Mouse (Mus musculus) E14TG2a.4 (cell line): ENCODE data around the gene Rdh16f1.
"Not testable (repeated sequence)": the region's sequence is repeated elsewhere in the genome, so short reads cannot be mapped to it uniquely, and the experiment has no call there.

Experiments used
- H3K27me3 ChIP-seq: 2 replicates; pipeline ENCODE4 v1.6.1; 2014; ENCODE audit warnings: low read length, control low read depth; ENCODE audit not compliant: insufficient read depth
- H3K36me3 ChIP-seq: 2 replicates; pipeline ENCODE4 v1.6.1; 2014; ENCODE audit warnings: low read length, control low read depth; ENCODE audit not compliant: insufficient read depth
- H3K4me1 ChIP-seq: replicated peaks from 2 replicates; pipeline ENCODE4 v1.6.1; 2014; ENCODE audit warnings: low read depth, low read length, control low read depth
- H3K4me3 ChIP-seq: replicated peaks from 2 replicates; pipeline ENCODE4 v1.5.1; 2014; ENCODE audit warnings: mild to moderate bottlenecking, low read length
- H3K9me3 ChIP-seq: 2 replicates; pipeline ENCODE4 v1.6.1; 2014; ENCODE audit warnings: low read length, control low read depth
- CTCF ChIP-seq: conservative IDR thresholded peaks from 2 replicates; pipeline ENCODE4 v1.5.1; 2014; ENCODE audit warnings: low read length
- NANOG ChIP-seq: IDR thresholded peaks from 2 replicates; pipeline ENCODE4 v1.6.1; 2014; ENCODE audit warnings: borderline replicate concordance, low read length, mixed read lengths
- POU5F1 ChIP-seq: IDR thresholded peaks from 2 replicates; pipeline ENCODE4 v1.6.1; 2014; ENCODE audit warnings: low read length, borderline replicate concordance

Gene Rdh16f1

DNA sequence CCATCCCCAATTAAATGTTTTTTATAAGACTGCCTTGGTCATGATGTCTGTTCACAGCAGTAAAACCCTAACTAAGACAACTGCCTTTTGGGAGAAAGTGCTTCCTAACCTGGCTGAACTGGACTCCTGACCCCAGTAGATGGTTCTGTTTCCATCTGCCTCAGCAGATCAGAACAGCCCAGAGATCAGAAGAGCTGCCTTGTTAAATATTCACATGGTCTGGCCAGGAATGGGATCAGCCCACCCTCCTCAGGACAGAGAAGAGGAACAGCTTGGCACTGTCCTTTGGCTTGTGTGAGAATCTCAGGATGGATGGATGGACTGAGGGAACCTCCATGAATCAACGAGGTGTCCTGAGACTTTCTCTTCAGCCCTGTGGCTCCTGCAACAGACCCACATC is 39.7 kb downstream of the Rdh16f1 start:
- Histone ChIP-seq H3K4me3 (no peak overlapping the region), H3K36me3 (no peaks in the 10 kb centered on the region), H3K27me3 (no peaks in the 10 kb centered on the region), H3K9me3 (peaks cover 22% of the 10 kb centered on the region), H3K4me1 (no peaks in the 10 kb centered on the region)
- no peak for TF ChIP-seq NANOG
- TF ChIP-seq CTCF = no peak
- TF ChIP-seq POU5F1 = no peak

DNA sequence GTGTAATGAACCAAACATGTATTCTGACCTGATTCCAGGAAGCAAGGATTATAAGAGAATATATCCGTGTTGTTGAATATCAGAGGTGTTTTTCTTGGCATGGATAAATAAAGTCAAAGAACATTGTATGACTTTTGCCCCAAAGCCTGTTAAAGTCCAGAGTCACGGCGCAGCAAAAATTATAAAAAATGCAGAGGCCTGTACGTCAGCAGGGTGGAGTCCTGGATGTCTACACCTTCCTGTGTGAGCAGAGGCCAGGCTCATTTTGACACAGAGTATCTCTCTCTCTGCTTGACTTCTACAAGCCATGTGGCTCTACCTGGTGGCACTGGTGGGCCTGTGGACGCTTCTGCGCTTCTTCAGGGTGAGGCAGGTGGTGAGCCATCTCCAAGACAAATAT is 41.3 kb downstream of the Rdh16f1 start, which contains the start of gene Rdh16:
TSS of gene Rdh16 (plus strand) at position 262 of the 400 bp plus-strand sequence.
- no peak within 1 kb of the TSS for H3K4me3 ChIP-seq
- peaks cover 13% of the 10 kb centered on the region for H3K9me3 ChIP-seq
- no peaks in the 10 kb centered on the region for H3K4me1 ChIP-seq
- TF ChIP-seq NANOG (no peak), CTCF (no peak)
- H3K27me3 ChIP-seq = no peaks in the 10 kb centered on the region
- H3K36me3 ChIP-seq = no peaks in the 10 kb centered on the region

DNA sequence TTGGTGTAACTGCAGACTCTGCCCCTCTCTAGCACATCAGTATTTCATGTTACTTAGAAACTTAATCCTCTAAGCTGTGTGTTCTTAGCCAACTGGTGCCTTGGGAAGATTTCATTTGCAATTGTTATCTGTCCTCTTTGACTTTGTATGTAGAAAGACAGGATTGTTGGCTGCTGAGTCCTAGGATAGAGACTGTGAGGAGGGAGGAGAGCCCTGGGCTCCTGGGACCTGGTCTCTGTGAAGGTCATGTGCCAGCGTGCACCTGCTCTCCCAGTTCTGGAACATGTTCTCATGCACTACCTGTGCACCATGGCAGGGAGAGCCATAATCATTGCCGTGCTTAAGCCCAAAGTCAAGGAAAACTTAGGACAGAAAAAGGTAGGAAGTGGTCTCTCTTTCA is 42.0 kb downstream of the Rdh16f1 start:
- no peak for TF ChIP-seq NANOG
- no peak for TF ChIP-seq CTCF
- TF ChIP-seq POU5F1 = no peak
- H3K4me3 ChIP-seq = no peak overlapping the region
- no peaks in the 10 kb centered on the region for H3K27me3 ChIP-seq
- H3K4me1 ChIP-seq = no peaks in the 10 kb centered on the region
- H3K9me3 ChIP-seq = peaks cover 6% of the 10 kb centered on the region
- no peaks in the 10 kb centered on the region for H3K36me3 ChIP-seq

DNA sequence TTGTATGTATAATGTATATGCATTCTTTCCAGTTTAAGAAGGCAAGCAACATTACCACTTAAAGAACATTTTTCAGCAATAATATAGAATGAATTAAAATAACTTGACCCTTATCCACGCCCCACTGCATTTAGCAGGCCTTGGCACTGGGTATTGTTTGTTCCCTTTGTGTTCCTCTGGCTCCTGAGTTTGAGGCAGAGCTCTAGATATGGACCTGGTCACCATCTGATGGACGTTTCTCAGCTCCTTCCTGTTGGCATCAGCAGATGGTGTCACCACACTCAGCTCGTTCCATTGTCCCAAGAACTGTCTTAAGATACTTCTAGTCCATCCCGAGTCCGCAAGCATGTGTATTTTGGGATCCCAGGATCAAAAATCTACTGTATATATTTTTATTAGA is 42.6 kb downstream of the Rdh16f1 start:
- Histone ChIP-seq H3K36me3 (no peaks in the 10 kb centered on the region), H3K9me3 (peaks cover 3% of the 10 kb centered on the region; the same call in 1 of the 2 replicates), H3K4me1 (no peaks in the 10 kb centered on the region), H3K27me3 (no peaks in the 10 kb centered on the region), H3K4me3 (no peak overlapping the region)
- no peak for TF ChIP-seq NANOG
- no peak for TF ChIP-seq CTCF
- no peak for TF ChIP-seq POU5F1

DNA sequence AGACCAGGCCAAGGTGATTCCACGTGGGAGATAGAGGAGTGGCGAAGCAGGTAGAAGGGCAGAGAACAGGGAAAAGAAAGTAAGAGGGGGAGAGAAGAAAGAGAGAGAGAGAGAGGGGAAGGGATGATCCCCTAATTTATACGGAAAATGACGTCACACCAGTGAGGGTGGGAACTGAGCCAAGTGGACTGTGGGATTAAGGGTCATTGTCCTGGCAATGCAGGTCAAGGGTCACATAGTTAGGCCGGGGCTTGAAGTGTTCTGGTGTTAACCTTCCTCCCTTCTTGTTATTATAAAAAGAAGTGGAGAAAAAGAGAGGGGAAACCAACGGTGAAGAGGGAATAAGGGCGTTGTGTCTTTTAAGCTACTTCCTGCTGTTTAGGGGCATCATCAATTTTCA is 44.8 kb downstream of the Rdh16f1 start:
- Histone ChIP-seq H3K9me3 (no peaks in the 10 kb centered on the region), H3K27me3 (no peaks in the 10 kb centered on the region), H3K4me3 (no peak overlapping the region), H3K4me1 (no peaks in the 10 kb centered on the region), H3K36me3 (no peaks in the 10 kb centered on the region)
- TF ChIP-seq CTCF (no peak), NANOG (no peak), POU5F1 (no peak)

DNA sequence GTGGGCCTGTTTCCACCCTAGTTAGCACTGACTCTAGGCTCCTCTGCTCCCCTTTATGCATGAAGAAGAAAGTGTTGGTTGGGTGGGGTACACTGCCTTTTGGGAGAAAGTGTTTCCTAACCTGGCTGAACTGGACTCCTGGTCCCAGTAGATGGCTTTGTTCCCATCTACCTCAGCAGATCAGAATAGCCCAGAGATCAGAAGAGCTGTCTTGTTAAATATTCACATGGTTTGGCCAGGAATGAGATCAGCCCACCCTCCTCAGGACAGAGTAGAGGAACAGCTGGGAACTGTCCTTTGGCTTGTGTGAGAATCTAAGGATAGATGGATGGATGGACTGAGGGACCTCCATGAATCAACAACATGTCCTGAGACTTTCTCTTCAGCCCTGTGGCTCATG is 56.3 kb downstream of the Rdh16f1 start:
- no peaks in the 10 kb centered on the region for H3K4me1 ChIP-seq
- H3K36me3 ChIP-seq = no peaks in the 10 kb centered on the region
- peaks cover 54% of the 10 kb centered on the region for H3K9me3 ChIP-seq
- no peaks in the 10 kb centered on the region for H3K27me3 ChIP-seq
- TF ChIP-seq CTCF = no peak
- TF ChIP-seq POU5F1 = no peak
- TF ChIP-seq NANOG = no peak
- H3K4me3 ChIP-seq = no peak overlapping the region

DNA sequence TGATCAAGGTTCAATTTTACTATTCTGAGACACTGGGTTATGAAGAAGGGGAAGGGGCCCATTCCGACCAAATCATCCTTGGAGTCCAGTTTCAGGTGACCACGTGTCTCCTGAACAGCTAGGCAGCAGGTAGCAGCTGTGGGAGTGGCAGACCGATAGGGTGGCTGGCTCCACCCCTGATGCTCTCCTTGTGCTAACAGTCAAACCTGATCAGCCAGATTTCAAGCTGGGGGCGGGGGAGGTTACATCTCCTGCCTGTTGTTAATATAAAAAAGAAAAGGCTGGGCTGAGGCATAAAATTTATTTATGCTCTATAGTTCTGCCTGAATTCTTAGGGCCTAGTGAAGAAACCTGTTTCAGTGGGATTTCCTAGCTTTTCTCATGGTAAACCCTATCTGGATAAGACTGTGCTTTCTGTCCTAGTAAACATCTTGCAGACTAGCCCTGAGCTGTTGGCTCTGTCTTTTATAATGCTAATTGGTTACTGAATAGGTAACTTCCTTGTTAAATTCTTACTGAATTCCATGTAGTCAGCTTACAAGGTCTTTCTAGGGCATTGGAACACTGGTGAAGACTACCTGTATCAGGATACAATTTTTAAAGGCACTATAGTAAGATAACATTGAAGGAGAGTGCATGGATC is 57.8 kb downstream of the Rdh16f1 start:
- H3K4me1 ChIP-seq, H3K36me3 ChIP-seq, H3K27me3 ChIP-seq: not testable (repeated sequence)
- Histone ChIP-seq H3K9me3 (peaks cover 64% of the 10 kb centered on the region), H3K4me3 (0 out of 2 replicates have a peak overlapping the region, but pooled peaks have one; percentile 7)

DNA sequence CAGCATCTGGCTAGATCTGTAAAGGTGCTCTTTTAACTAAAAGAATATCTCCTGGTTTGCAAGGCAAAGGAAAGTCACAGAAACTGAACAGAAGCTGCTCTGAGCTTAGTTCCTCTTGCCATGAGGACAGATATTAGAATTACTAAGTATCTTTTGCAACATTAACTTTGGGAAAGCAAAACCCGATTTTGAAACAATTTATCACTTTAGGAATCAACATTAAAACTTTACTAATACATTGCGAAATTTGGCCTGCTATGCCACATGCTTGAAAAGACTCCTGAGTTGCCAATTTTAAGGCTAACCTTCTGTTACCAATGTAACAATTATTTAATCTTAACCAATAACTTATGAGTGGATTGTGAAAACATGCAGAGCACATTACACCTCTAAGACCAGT is 62.2 kb downstream of the Rdh16f1 start:
- H3K9me3 ChIP-seq = peaks cover 64% of the 10 kb centered on the region
- not testable (repeated sequence) for H3K4me3 ChIP-seq, H3K27me3 ChIP-seq, H3K36me3 ChIP-seq, H3K4me1 ChIP-seq

DNA sequence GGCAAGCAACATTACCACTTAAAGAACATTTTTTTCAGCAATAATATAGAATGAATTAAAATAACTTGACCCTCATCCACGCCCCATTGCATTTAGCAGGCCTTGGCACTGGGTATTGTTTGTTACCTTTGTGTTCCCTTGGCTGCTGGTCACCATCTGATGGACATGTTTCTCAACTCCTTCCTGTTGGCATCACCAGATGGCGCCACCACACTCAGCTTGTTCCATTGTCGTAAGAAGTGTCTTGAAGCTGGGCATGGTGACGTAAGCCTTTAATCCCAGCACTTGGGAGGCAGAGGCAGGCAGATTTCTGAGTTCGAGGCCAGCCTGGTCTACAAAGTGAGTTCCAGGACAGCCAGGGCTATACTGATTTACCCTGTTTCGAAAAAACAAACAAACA is 65.8 kb downstream of the Rdh16f1 start:
- peaks cover 68% of the 10 kb centered on the region for H3K9me3 ChIP-seq
- H3K36me3 ChIP-seq = no peaks in the 10 kb centered on the region
- H3K4me3 ChIP-seq = no peak overlapping the region
- H3K4me1 ChIP-seq = no peaks in the 10 kb centered on the region
- TF ChIP-seq POU5F1 (no peak), CTCF (peak; percentile 19), NANOG (no peak)
- H3K27me3 ChIP-seq = no peaks in the 10 kb centered on the region

DNA sequence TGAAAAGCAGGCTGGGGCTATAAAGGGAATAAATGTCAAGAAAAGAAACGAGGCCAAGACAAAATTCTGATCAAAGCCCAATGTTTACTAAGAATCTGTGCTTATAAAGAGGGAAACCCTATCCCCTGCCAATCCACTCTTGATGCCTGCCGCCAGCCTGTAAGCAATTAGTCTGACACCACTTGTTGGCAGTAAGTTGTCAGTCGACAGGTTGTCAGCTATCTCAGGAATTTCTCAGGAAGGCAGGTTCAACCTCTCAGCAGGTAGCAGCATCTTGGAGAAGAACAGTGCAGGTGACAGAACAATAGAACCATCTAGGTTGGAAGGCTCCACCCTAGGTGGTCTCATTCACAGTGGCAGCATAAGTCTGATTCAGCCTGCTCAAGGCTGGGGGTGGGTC is 69.5 kb downstream of the Rdh16f1 start:
- no peaks in the 10 kb centered on the region for H3K4me1 ChIP-seq
- TF ChIP-seq CTCF = no peak
- no peak for TF ChIP-seq POU5F1
- no peak for TF ChIP-seq NANOG
- peaks cover 72% of the 10 kb centered on the region for H3K9me3 ChIP-seq

DNA sequence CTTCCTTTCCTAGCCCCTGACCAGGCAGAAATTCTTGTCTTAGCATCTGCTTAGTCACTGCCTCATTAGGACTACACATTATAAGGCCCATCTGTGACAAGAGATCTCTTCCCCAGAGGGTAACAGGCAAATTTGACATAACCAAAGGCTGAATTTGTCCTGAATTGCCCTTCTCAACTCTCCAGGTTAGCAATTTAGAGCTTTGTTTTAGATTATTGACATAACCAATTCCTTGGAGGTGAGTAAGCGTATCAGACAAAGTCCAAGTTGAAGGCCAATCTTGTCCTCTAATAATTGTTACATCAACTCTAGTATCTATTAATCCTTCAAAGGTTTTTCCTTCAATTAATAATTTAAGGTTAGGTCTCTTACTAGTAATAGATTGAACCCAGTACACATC is 74.6 kb downstream of the Rdh16f1 start:
- H3K9me3 ChIP-seq = peaks cover 91% of the 10 kb centered on the region
- not testable (repeated sequence) for H3K4me1 ChIP-seq, H3K27me3 ChIP-seq, H3K4me3 ChIP-seq, H3K36me3 ChIP-seq

More for the DNA sequence above, 69.5 kb downstream of the Rdh16f1 start:
- no peaks in the 10 kb centered on the region for H3K27me3 ChIP-seq
- H3K4me3 ChIP-seq = no peak overlapping the region
- H3K36me3 ChIP-seq = no peaks in the 10 kb centered on the region
